Mouse (Mus musculus) adrenal gland, postnatal 4 days (tissue): ENCODE data around the gene Ganab. TPM values are rescaled to one million over a fixed set of nuclear protein-coding genes. Genes with fewer than 3 reads are reported as not detected.
A peak's percentile ranks its signal among the peaks of the same experiment; 100 is the strongest.

Experiments
- DNase-seq, 2 experiments: peaks; one replicate each; pipeline ENCODE4 v3.0.0; 2021 to 2022; ENCODE audit warnings: low spot score in 2 of 2, mixed read lengths in 2 of 2
- total RNA-seq, 2 experiments: library from RNA; stranded (reverse); gene quantifications; 2 replicates each; pipeline ENCODE4 v1.2.3; 2021

Ganab gene
- total RNA-seq, 2 experiments from 2014 or later = 183 to 194 TPM

- peak in 1 of 2 experiments; percentile 30 for DNase-seq
These were observed 30.9 kb downstream of the Ganab start for GRCm38 (mm10) chr19:8928689-8929223.

- DNase-seq = peak; percentile 70 to 78
These were observed 31.6 kb downstream of the Ganab start, which contains the start of the genes Rom1 and Eml3 for GRCm38 (mm10) chr19:8929224-8930088. Rom1 (minus strand) TSS chr19:8929356. Eml3 (plus strand) TSS chr19:8929552.

- no peak for DNase-seq
These were observed 32.2 kb downstream of the Ganab start for GRCm38 (mm10) chr19:8930117-8930516.

- DNase-seq = no peak
These were observed 32.9 kb downstream of the Ganab start for GRCm38 (mm10) chr19:8930771-8931170.

- DNase-seq = no peak
These were observed 38.9 kb downstream of the Ganab start for GRCm38 (mm10) chr19:8936736-8937135.

GRCm38 (mm10) chr19:8940526-8941133 is 42.8 kb downstream of the Ganab start:
- no peak for DNase-seq

GRCm38 (mm10) chr19:8941136-8941514 is 43.3 kb downstream of the Ganab start:
- no peak for DNase-seq

GRCm38 (mm10) chr19:8941515-8942217 is 43.8 kb downstream of the Ganab start, which contains the start of gene Mta2:
Mta2 (plus strand) TSS chr19:8941875.
- DNase-seq = peak; percentile 96 to 97

- DNase-seq = no peak
These were observed 44.5 kb downstream of the Ganab start for GRCm38 (mm10) chr19:8942276-8942964.

GRCm38 (mm10) chr19:8943047-8943446 is 45.2 kb downstream of the Ganab start:
- no peak for DNase-seq

- DNase-seq = no peak
These were observed 46.2 kb downstream of the Ganab start for GRCm38 (mm10) chr19:8944062-8944461.

GRCm38 (mm10) chr19:8944750-8945149 is 46.9 kb downstream of the Ganab start:
- DNase-seq = peak in 1 of 2 experiments; percentile 79

GRCm38 (mm10) chr19:8945251-8945650 is 47.4 kb downstream of the Ganab start:
- no peak for DNase-seq

- DNase-seq = no peak
These were observed 49.1 kb downstream of the Ganab start for GRCm38 (mm10) chr19:8946929-8947328.

- DNase-seq = no peak
These were observed 52.3 kb downstream of the Ganab start for GRCm38 (mm10) chr19:8950190-8950589.

GRCm38 (mm10) chr19:8952241-8952640 is 54.4 kb downstream of the Ganab start:
- no peak for DNase-seq

- peak; percentile 52 to 81 for DNase-seq
These were observed 55.5 kb downstream of the Ganab start, which contains the start of gene Tut1 for GRCm38 (mm10) chr19:8953135-8954039. Tut1 (plus strand) TSS chr19:8953847.

GRCm38 (mm10) chr19:8954171-8954570 is 56.3 kb downstream of the Ganab start:
- no peak for DNase-seq

GRCm38 (mm10) chr19:8962256-8962655 is 64.4 kb downstream of the Ganab start:
- no peak for DNase-seq

GRCm38 (mm10) chr19:8965075-8965474 is 67.2 kb downstream of the Ganab start:
- DNase-seq = no peak
